8 mouse cellular contexts compared by ENCODE assay signal in the genomic region with DNA sequence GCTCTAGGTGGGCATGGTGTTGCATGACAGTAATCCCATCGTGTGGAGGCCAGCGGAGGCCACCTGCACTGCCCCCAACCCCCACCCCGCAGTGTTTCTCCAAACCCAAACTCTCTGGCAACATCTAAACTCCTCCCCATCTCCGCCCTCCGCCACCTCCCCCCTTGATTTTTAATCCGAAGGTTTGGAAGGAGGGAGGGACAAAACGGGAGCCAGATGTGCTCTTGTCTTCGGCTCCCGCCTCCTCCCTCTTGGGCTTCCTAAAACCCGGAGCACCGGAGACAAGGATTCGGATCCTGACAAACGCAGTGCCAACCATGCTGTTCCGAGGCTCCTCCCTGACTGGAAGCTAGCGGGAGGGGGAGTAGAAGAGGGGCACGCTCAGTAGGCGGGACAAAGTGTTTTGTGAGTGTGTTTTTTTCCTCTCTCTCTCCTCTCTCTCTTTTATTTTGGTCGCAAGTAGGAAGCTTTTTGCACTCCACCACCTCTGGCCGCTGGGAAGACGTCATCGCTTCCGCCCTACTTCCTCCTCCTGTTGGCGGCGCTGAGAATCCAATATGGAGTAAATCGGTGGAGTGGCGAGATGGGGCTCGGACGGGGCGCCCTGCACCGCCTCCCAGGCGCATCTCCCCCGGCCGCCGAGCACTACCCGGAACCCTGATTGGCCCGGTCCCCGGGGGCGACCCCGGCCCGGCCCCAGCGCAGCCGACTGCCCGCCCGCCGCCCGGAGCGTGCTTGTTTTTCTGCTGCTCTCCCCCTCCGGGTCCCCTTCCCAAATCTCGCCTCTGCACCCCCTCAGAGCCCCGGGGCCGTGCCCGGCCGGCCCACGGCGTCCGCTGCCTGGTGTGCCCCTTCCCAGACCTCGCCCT. TPM values are rescaled to one million over a fixed set of nuclear protein-coding genes. Genes with fewer than 3 reads are reported as not detected.
DNase-seq lines count a peak whose midpoint lies in the region; ATAC-seq lines count a peak whose summit lies in the region.

A gene (plus strand): TSS at position 488 of the 869 bp plus-strand sequence.

- peak; percentile 43 to 44 for ATAC-seq in hematopoietic stem cell, adult 5-6 weeks (replicated peaks in 1 of 2; ENCODE audit: insufficient read depth in 1 of 2, low FRiP score in 2 of 2, low TSS enrichment in 1 of 2, low read depth in 1 of 2, poor library complexity in 2 of 2, severe bottlenecking in 2 of 2)

- DNase-seq in MN1 (ENCODE audit: low spot score) = peak; percentile 99
- peak; percentile 86 for DNase-seq in cerebellum, adult 8-10 months
- peak; percentile 94 for DNase-seq in forelimb bud, embryonic 11.5 days (ENCODE audit: low read depth, low spot score)
- DNase-seq in layer of hippocampus, postnatal 10 days (ENCODE audit: low spot score in 2 of 2) = peak; percentile 87 to 90
- DNase-seq in lung, postnatal 10 days = peak; percentile 95
- DNase-seq in ovary, postnatal 36 days (ENCODE audit: low spot score) = peak; percentile 85
- DNase-seq in thymus, postnatal 25 days = peak; percentile 82

RNA-seq across cellular contexts. Expression of the gene that starts here (rescaled TPM):
- 4.9 and 11.3 TPM in 2 replicates for total RNA-seq in hematopoietic stem cell, adult 5-6 weeks (2017)
- total RNA-seq in layer of hippocampus, postnatal 10 days (2021) = 10 to 100 TPM; 79.2 to 82.6 TPM

Comparison
In these comparisons a context has a peak if more than half of its experiments do, and no peak if none do; other contexts are left out.
1. Peak in every context shown above with its lines: DNase-seq and ATAC-seq.